Mouse (Mus musculus) kidney, adult 8-10 months (tissue): ENCODE measurements around the gene Slc37a2.

ENCODE experiments used
- DNase-seq, 2 experiments: peaks; one replicate each; pipeline ENCODE4 v3.0.0; 2022

The Slc37a2 gene

GRCm38 (mm10) chr9:37214327-37215060 is 41.0 kb downstream of the Slc37a2 start:
- DNase-seq: no peak

- DNase-seq: no peak
These were observed 42.3 kb downstream of the Slc37a2 start for GRCm38 (mm10) chr9:37213060-37213738.

- DNase-seq: peak; percentile 96 to 98
These were observed 47.6 kb downstream of the Slc37a2 start, which contains the start of gene Tmem218 for GRCm38 (mm10) chr9:37207929-37208411. TSS of gene Tmem218 (plus strand) at chr9:37208223.

- DNase-seq: peak; percentile 12 to 57
These were observed 51.7 kb downstream of the Slc37a2 start for GRCm38 (mm10) chr9:37203884-37204283.

- DNase-seq: no peak
These were observed 55.1 kb downstream of the Slc37a2 start for GRCm38 (mm10) chr9:37200414-37200813.

- no peak for DNase-seq
These were observed 58.5 kb downstream of the Slc37a2 start for GRCm38 (mm10) chr9:37197067-37197466.

GRCm38 (mm10) chr9:37188024-37188423 is 67.5 kb downstream of the Slc37a2 start:
- DNase-seq: no peak

- DNase-seq: no peak
These were observed 68.1 kb downstream of the Slc37a2 start for GRCm38 (mm10) chr9:37187407-37187806.

- no peak for DNase-seq
These were observed 72.4 kb downstream of the Slc37a2 start for GRCm38 (mm10) chr9:37183176-37183575.

- no peak for DNase-seq
These were observed 73.9 kb downstream of the Slc37a2 start for GRCm38 (mm10) chr9:37181596-37181995.

GRCm38 (mm10) chr9:37179596-37179995 is 75.9 kb downstream of the Slc37a2 start:
- no peak for DNase-seq

GRCm38 (mm10) chr9:37178911-37179310 is 76.6 kb downstream of the Slc37a2 start:
- DNase-seq: no peak
